Mouse (Mus musculus) ZHBTc4 (cell line): ENCODE data around the gene Parp8.

Experiments used
- DNase-seq: peaks from one replicate; pipeline ENCODE4 v3.0.0-alpha.2; 2011; ENCODE audit warnings: low read depth, low spot score

Parp8 gene

GRCm38 (mm10) chr13:116843937-116844336 lies 181.4 kb downstream of the Parp8 start:
- no peak for DNase-seq

GRCm38 (mm10) chr13:116830984-116831383 lies 194.4 kb downstream of the Parp8 start:
- no peak for DNase-seq

GRCm38 (mm10) chr13:116829015-116829414 lies 196.3 kb downstream of the Parp8 start:
- no peak for DNase-seq

DNA sequence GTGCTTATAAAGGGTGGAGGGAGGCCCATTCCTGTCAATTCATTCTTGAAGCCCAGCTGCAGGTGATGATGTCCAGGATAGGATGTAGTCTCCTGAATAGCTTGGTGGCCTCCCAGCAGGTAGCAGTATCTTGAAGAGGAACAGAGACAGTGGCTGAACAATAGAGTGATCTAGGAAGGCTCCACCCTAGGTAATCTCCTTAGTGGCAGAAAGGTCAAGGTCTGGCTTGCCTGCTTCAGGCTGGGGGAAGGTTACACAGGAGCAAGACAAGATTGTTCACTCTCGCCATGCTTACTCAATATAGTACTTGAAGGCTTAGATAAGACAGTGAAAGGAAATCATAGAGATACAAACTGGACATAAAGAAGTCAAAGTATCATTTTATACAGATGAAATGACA lies 213.9 kb downstream of the Parp8 start:
- DNase-seq, result peak; percentile 49
